Mouse (Mus musculus) spleen, adult 2 months (tissue): ENCODE data around the gene Erlin1. TPM values are rescaled to one million over a fixed set of nuclear protein-coding genes. Genes with fewer than 3 reads are reported as not detected.

Experiments used
- DNase-seq, 2 experiments: peaks; one replicate each; pipeline versions ENCODE4 v3.0.0 to v3.0.0-alpha.2; 2012 to 2021; ENCODE audit warnings: low spot score in 2 of 2, low read depth in 1 of 2
- H3K27ac ChIP-seq: fragments of 200-500 bp; 2 replicates; pipeline ENCODE4 v1.5.1; 2012; ENCODE audit warnings: low read length, inconsistent platforms; ENCODE audit not compliant: insufficient read depth
- H3K27me3 ChIP-seq: fragments of 200-500 bp; 2 replicates; pipeline ENCODE4 v1.6.1; 2012; ENCODE audit warnings: mild to moderate bottlenecking, moderate library complexity, low read length, inconsistent platforms; ENCODE audit not compliant: control insufficient read depth, insufficient read depth
- H3K36me3 ChIP-seq: fragments of 200-500 bp; 2 replicates; pipeline ENCODE4 v1.6.1; 2012; ENCODE audit warnings: mild to moderate bottlenecking, low read length, inconsistent platforms; ENCODE audit not compliant: control insufficient read depth, insufficient read depth
- H3K4me1 ChIP-seq: fragments of 200-500 bp; 2 replicates; pipeline ENCODE4 v1.6.1; 2011; ENCODE audit warnings: inconsistent platforms; ENCODE audit not compliant: control insufficient read depth, insufficient read depth, insufficient read length
- H3K4me3 ChIP-seq: fragments of 200-500 bp; 2 replicates; pipeline ENCODE4 v1.5.1; 2011; ENCODE audit warnings: mild to moderate bottlenecking, inconsistent platforms; ENCODE audit not compliant: insufficient read depth, insufficient read length; ENCODE audit errors: extremely low read depth
- CTCF ChIP-seq: fragments of 200-500 bp; IDR thresholded peaks from 2 replicates; pipeline ENCODE4 v1.5.1; 2011; ENCODE audit warnings: mild to moderate bottlenecking, inconsistent platforms; ENCODE audit not compliant: insufficient read depth, insufficient read length, insufficient replicate concordance; ENCODE audit errors: extremely low read depth
- POLR2A ChIP-seq: fragments of 200-500 bp; IDR thresholded peaks from 2 replicates; pipeline ENCODE4 v1.6.1; 2011; ENCODE audit warnings: low read depth, low read length, inconsistent platforms
- WGBS: fragments of 180-500 bp; shearing (Covaris S2); methylation state at CpG from one replicate; pipeline ENCODE4 v1.1.7; 2018; 5-methylcytosine and 5-hydroxymethylcytosine counted together
- polyA plus RNA-seq: library from polyadenylated mRNA; depleted of rRNA; stranded (reverse); fragments of >200 nt; gene quantifications from 2 replicates; pipeline ENCODE4 v1.2.3, GENCODE M21; 2012

Gene Erlin1
- polyA plus RNA-seq, 1 experiment: 4.5 TPM

- no peaks in the 10 kb centered on the region; the same call in 1 of the 2 replicates for H3K4me1 ChIP-seq
- peak within 1 kb of the TSS; percentile 92 for H3K4me3 ChIP-seq
- no peaks in the 10 kb centered on the region for H3K27me3 ChIP-seq
- peak; percentile 85 to 94 for DNase-seq
- 2% methylated on average over 64 of the region's 67 CpGs for WGBS
- peak within 1 kb of the TSS; percentile 68 for H3K27ac ChIP-seq
- H3K36me3 ChIP-seq: peaks cover 4% of the 10 kb centered on the region
- TF ChIP-seq CTCF: no peak
- TF ChIP-seq POLR2A: peak; percentile 82
Observed at GRCm38 (mm10) chr19:44106831-44107660, 37.5 kb upstream of the Erlin1 start, which contains the start of gene Chuk. TSS of gene Chuk (minus strand) at chr19:44107480.

GRCm38 (mm10) chr19:44104393-44104792 lies 34.8 kb upstream of the Erlin1 start:
- no peak overlapping the region for H3K4me3 ChIP-seq
- DNase-seq: no peak
- H3K4me1 ChIP-seq: no peaks in the 10 kb centered on the region; the same call in 1 of the 2 replicates

GRCm38 (mm10) chr19:44103001-44103400 lies 33.4 kb upstream of the Erlin1 start:
- TF ChIP-seq CTCF (no peak), POLR2A (no peak)
- 91% methylated on average over 3 of the region's 3 CpGs for WGBS
- Histone ChIP-seq H3K36me3 (peaks cover 11% of the 10 kb centered on the region), H3K27me3 (no peaks in the 10 kb centered on the region), H3K4me3 (no peak overlapping the region), H3K27ac (no peak overlapping the region), H3K4me1 (no peaks in the 10 kb centered on the region)
- no peak for DNase-seq

More at GRCm38 (mm10) chr19:44104393-44104792, 34.8 kb upstream of the Erlin1 start:
- WGBS: 86% methylated on average over 1 of the region's 1 CpGs
- Histone ChIP-seq H3K27me3 (no peaks in the 10 kb centered on the region), H3K36me3 (peaks cover 8% of the 10 kb centered on the region), H3K27ac (no peak overlapping the region)
- no peak for TF ChIP-seq CTCF
- TF ChIP-seq POLR2A: no peak

- Histone ChIP-seq H3K27me3 (no peaks in the 10 kb centered on the region), H3K27ac (no peak overlapping the region), H3K36me3 (peaks cover 21% of the 10 kb centered on the region), H3K4me3 (no peak overlapping the region), H3K4me1 (no peaks in the 10 kb centered on the region)
- no peak for DNase-seq
- no peak for TF ChIP-seq POLR2A
- no peak for TF ChIP-seq CTCF
Observed at GRCm38 (mm10) chr19:44100840-44101239, 31.3 kb upstream of the Erlin1 start.

- H3K4me3 ChIP-seq: no peak overlapping the region
- H3K27ac ChIP-seq: no peak overlapping the region
- no peak for TF ChIP-seq POLR2A
- no peak for TF ChIP-seq CTCF
- no peak for DNase-seq
- H3K36me3 ChIP-seq: peaks cover 17% of the 10 kb centered on the region
- no peaks in the 10 kb centered on the region for H3K27me3 ChIP-seq
- WGBS: 90% methylated on average over 3 of the region's 3 CpGs
- no peaks in the 10 kb centered on the region for H3K4me1 ChIP-seq
Observed at GRCm38 (mm10) chr19:44086278-44086677, 16.7 kb upstream of the Erlin1 start.

GRCm38 (mm10) chr19:44080920-44081319 lies 11.3 kb upstream of the Erlin1 start:
- DNase-seq: no peak
- Histone ChIP-seq H3K4me1 (no peaks in the 10 kb centered on the region), H3K27me3 (no peaks in the 10 kb centered on the region), H3K4me3 (no peak overlapping the region), H3K27ac (no peak overlapping the region), H3K36me3 (peaks cover 25% of the 10 kb centered on the region)
- WGBS: 96% methylated on average over 2 of the region's 2 CpGs
- no peak for TF ChIP-seq CTCF
- TF ChIP-seq POLR2A: no peak

GRCm38 (mm10) chr19:44080023-44080422 lies 10.4 kb upstream of the Erlin1 start:
- TF ChIP-seq CTCF (no peak), POLR2A (no peak)
- no peak overlapping the region for H3K4me3 ChIP-seq
- no peaks in the 10 kb centered on the region for H3K4me1 ChIP-seq
- no peak overlapping the region for H3K27ac ChIP-seq
- WGBS: 88% methylated on average over 2 of the region's 2 CpGs
- no peak for DNase-seq
- H3K27me3 ChIP-seq: no peaks in the 10 kb centered on the region
- H3K36me3 ChIP-seq: peaks cover 28% of the 10 kb centered on the region
